Mouse (Mus musculus): ENCODE measurements around the gene Umad1. TPM values are rescaled to one million over a fixed set of nuclear protein-coding genes. Genes with fewer than 3 reads are reported as not detected.

Gene Umad1
- polyA plus RNA-seq, 1 experiment from 2014 or later, result 72.7 TPM

- H3K36me3 ChIP-seq (ENCODE audit: control insufficient read depth, insufficient read depth, low read length), result no peaks in the 10 kb centered on the region
- H3K27ac ChIP-seq (ENCODE audit: low read length), result no peak overlapping the region; the same call in 1 of the 2 replicates
- H3K27me3 ChIP-seq (ENCODE audit: control insufficient read depth, insufficient read depth, low read depth, low read length), result no peaks in the 10 kb centered on the region
- H3K4me3 ChIP-seq (ENCODE audit: low read depth, low read length), result no peak overlapping the region
- WGBS, result 45% methylated on average over 10 of the region's 10 CpGs
- ATAC-seq, result peak; percentile 40
- peak overlapping the region; percentile 5 for H3K4me2 ChIP-seq (ENCODE audit: low read length)
- H3K4me1 ChIP-seq (ENCODE audit: control insufficient read depth, insufficient read depth, low read length), result peaks cover 7% of the 10 kb centered on the region
- H3K9me3 ChIP-seq (replicated peaks; ENCODE audit: control insufficient read depth, low read length, poor library complexity, severe bottlenecking), result no peaks in the 10 kb centered on the region
- H3K9ac ChIP-seq (ENCODE audit: low read depth, low read length), result no peak overlapping the region
Observed at GRCm38 (mm10) chr6:8412845-8413598, 153.9 kb downstream of the Umad1 start.

GRCm38 (mm10) chr6:8414020-8414419 lies 154.9 kb downstream of the Umad1 start:
- Histone ChIP-seq H3K36me3 (ENCODE audit: control insufficient read depth, insufficient read depth, low read length) (no peaks in the 10 kb centered on the region), H3K9me3 (replicated peaks; ENCODE audit: control insufficient read depth, low read length, poor library complexity, severe bottlenecking) (no peaks in the 10 kb centered on the region), H3K9ac (ENCODE audit: low read depth, low read length) (peak overlapping the region; percentile 27; the same call in 1 of the 2 replicates), H3K27me3 (ENCODE audit: control insufficient read depth, insufficient read depth, low read depth, low read length) (no peaks in the 10 kb centered on the region), H3K4me2 (ENCODE audit: low read length) (peak overlapping the region; percentile 25), H3K4me1 (ENCODE audit: control insufficient read depth, insufficient read depth, low read length) (peaks cover 7% of the 10 kb centered on the region), H3K27ac (ENCODE audit: low read length) (peak overlapping the region; percentile 43), H3K4me3 (ENCODE audit: low read depth, low read length) (peak overlapping the region; percentile 23)
- peak; percentile 73; the same call in 1 of the 2 replicates for ATAC-seq
- 47% methylated on average over 9 of the region's 9 CpGs for WGBS

- no peak overlapping the region for H3K4me2 ChIP-seq (ENCODE audit: low read length)
- H3K4me3 ChIP-seq (ENCODE audit: low read depth, low read length), result no peak overlapping the region
- no peak overlapping the region for H3K27ac ChIP-seq (ENCODE audit: low read length)
- peaks cover 7% of the 10 kb centered on the region for H3K4me1 ChIP-seq (ENCODE audit: control insufficient read depth, insufficient read depth, low read length)
- no peak overlapping the region for H3K9ac ChIP-seq (ENCODE audit: low read depth, low read length)
- ATAC-seq, result no peak
- 53% methylated on average over 5 of the region's 5 CpGs for WGBS
- no peaks in the 10 kb centered on the region for H3K27me3 ChIP-seq (ENCODE audit: control insufficient read depth, insufficient read depth, low read depth, low read length)
- H3K36me3 ChIP-seq (ENCODE audit: control insufficient read depth, insufficient read depth, low read length), result no peaks in the 10 kb centered on the region
- H3K9me3 ChIP-seq (replicated peaks; ENCODE audit: control insufficient read depth, low read length, poor library complexity, severe bottlenecking), result no peaks in the 10 kb centered on the region
Observed at GRCm38 (mm10) chr6:8415823-8416222, 156.7 kb downstream of the Umad1 start.

- ATAC-seq, result no peak
- H3K4me1 ChIP-seq (ENCODE audit: control insufficient read depth, insufficient read depth, low read length), result peaks cover 7% of the 10 kb centered on the region
- no peaks in the 10 kb centered on the region for H3K36me3 ChIP-seq (ENCODE audit: control insufficient read depth, insufficient read depth, low read length)
- H3K4me3 ChIP-seq (ENCODE audit: low read depth, low read length), result no peak overlapping the region
- no peak overlapping the region for H3K9ac ChIP-seq (ENCODE audit: low read depth, low read length)
- no peak overlapping the region for H3K4me2 ChIP-seq (ENCODE audit: low read length)
- 83% methylated on average over 8 of the region's 8 CpGs for WGBS
- no peaks in the 10 kb centered on the region for H3K9me3 ChIP-seq (replicated peaks; ENCODE audit: control insufficient read depth, low read length, poor library complexity, severe bottlenecking)
- H3K27me3 ChIP-seq (ENCODE audit: control insufficient read depth, insufficient read depth, low read depth, low read length), result no peaks in the 10 kb centered on the region
- no peak overlapping the region for H3K27ac ChIP-seq (ENCODE audit: low read length)
Observed at GRCm38 (mm10) chr6:8416802-8417569, 157.9 kb downstream of the Umad1 start.

- Histone ChIP-seq H3K27ac (ENCODE audit: low read length) (no peak overlapping the region), H3K4me1 (ENCODE audit: control insufficient read depth, insufficient read depth, low read length) (peaks cover 6% of the 10 kb centered on the region), H3K36me3 (ENCODE audit: control insufficient read depth, insufficient read depth, low read length) (no peaks in the 10 kb centered on the region), H3K27me3 (ENCODE audit: control insufficient read depth, insufficient read depth, low read depth, low read length) (no peaks in the 10 kb centered on the region), H3K9me3 (replicated peaks; ENCODE audit: control insufficient read depth, low read length, poor library complexity, severe bottlenecking) (no peaks in the 10 kb centered on the region), H3K9ac (ENCODE audit: low read depth, low read length) (no peak overlapping the region), H3K4me3 (ENCODE audit: low read depth, low read length) (no peak overlapping the region), H3K4me2 (ENCODE audit: low read length) (no peak overlapping the region)
- 69% methylated on average over 4 of the region's 4 CpGs for WGBS
- ATAC-seq, result no peak
Observed at GRCm38 (mm10) chr6:8419485-8420186, 160.5 kb downstream of the Umad1 start.

- ATAC-seq, result no peak
- H3K9ac ChIP-seq (ENCODE audit: low read depth, low read length), result no peak overlapping the region
- no peaks in the 10 kb centered on the region for H3K36me3 ChIP-seq (ENCODE audit: control insufficient read depth, insufficient read depth, low read length)
- H3K4me3 ChIP-seq (ENCODE audit: low read depth, low read length), result no peak overlapping the region
- H3K27me3 ChIP-seq (ENCODE audit: control insufficient read depth, insufficient read depth, low read depth, low read length), result no peaks in the 10 kb centered on the region
- H3K9me3 ChIP-seq (replicated peaks; ENCODE audit: control insufficient read depth, low read length, poor library complexity, severe bottlenecking), result no peaks in the 10 kb centered on the region
- no peak overlapping the region for H3K4me2 ChIP-seq (ENCODE audit: low read length)
- peaks cover 6% of the 10 kb centered on the region for H3K4me1 ChIP-seq (ENCODE audit: control insufficient read depth, insufficient read depth, low read length)
- 91% methylated on average over 1 of the region's 1 CpGs for WGBS
- H3K27ac ChIP-seq (ENCODE audit: low read length), result no peak overlapping the region
Observed at GRCm38 (mm10) chr6:8420187-8420503, 161.1 kb downstream of the Umad1 start.

- H3K27ac ChIP-seq (ENCODE audit: low read length), result no peak overlapping the region
- ATAC-seq, result no peak
Observed at GRCm38 (mm10) chr6:8421421-8421820, 162.3 kb downstream of the Umad1 start.

GRCm38 (mm10) chr6:8421959-8422581 lies 163.0 kb downstream of the Umad1 start:
- no peaks in the 10 kb centered on the region for H3K9me3 ChIP-seq (replicated peaks; ENCODE audit: control insufficient read depth, low read length, poor library complexity, severe bottlenecking)
- peaks cover 6% of the 10 kb centered on the region for H3K4me1 ChIP-seq (ENCODE audit: control insufficient read depth, insufficient read depth, low read length)
- no peak overlapping the region for H3K9ac ChIP-seq (ENCODE audit: low read depth, low read length)
- 0 out of 2 replicates have a peak, but pooled peaks have one; percentile 67 for ATAC-seq
- H3K27ac ChIP-seq (ENCODE audit: low read length), result peak overlapping the region; percentile 37; the same call in 1 of the 2 replicates
- H3K36me3 ChIP-seq (ENCODE audit: control insufficient read depth, insufficient read depth, low read length), result no peaks in the 10 kb centered on the region
- 49% methylated on average over 10 of the region's 10 CpGs for WGBS
- H3K27me3 ChIP-seq (ENCODE audit: control insufficient read depth, insufficient read depth, low read depth, low read length), result no peaks in the 10 kb centered on the region
- H3K4me2 ChIP-seq (ENCODE audit: low read length), result peak overlapping the region; percentile 22; the same call in 1 of the 2 replicates
- H3K4me3 ChIP-seq (ENCODE audit: low read depth, low read length), result no peak overlapping the region

More at GRCm38 (mm10) chr6:8421421-8421820, 162.3 kb downstream of the Umad1 start:
- Histone ChIP-seq H3K9ac (ENCODE audit: low read depth, low read length) (no peak overlapping the region), H3K36me3 (ENCODE audit: control insufficient read depth, insufficient read depth, low read length) (no peaks in the 10 kb centered on the region), H3K27me3 (ENCODE audit: control insufficient read depth, insufficient read depth, low read depth, low read length) (no peaks in the 10 kb centered on the region), H3K9me3 (replicated peaks; ENCODE audit: control insufficient read depth, low read length, poor library complexity, severe bottlenecking) (no peaks in the 10 kb centered on the region), H3K4me3 (ENCODE audit: low read depth, low read length) (no peak overlapping the region), H3K4me2 (ENCODE audit: low read length) (no peak overlapping the region), H3K4me1 (ENCODE audit: control insufficient read depth, insufficient read depth, low read length) (peaks cover 6% of the 10 kb centered on the region)
- 79% methylated on average over 5 of the region's 5 CpGs for WGBS
